Mouse (Mus musculus): ENCODE results near the gene Atg101. TPM values are rescaled to one million over a fixed set of nuclear protein-coding genes. Genes with fewer than 3 reads are reported as not detected.

The Atg101 gene
- total and polyA plus RNA-seq, 2 experiments = 63.2 to 89.3 TPM

DNA sequence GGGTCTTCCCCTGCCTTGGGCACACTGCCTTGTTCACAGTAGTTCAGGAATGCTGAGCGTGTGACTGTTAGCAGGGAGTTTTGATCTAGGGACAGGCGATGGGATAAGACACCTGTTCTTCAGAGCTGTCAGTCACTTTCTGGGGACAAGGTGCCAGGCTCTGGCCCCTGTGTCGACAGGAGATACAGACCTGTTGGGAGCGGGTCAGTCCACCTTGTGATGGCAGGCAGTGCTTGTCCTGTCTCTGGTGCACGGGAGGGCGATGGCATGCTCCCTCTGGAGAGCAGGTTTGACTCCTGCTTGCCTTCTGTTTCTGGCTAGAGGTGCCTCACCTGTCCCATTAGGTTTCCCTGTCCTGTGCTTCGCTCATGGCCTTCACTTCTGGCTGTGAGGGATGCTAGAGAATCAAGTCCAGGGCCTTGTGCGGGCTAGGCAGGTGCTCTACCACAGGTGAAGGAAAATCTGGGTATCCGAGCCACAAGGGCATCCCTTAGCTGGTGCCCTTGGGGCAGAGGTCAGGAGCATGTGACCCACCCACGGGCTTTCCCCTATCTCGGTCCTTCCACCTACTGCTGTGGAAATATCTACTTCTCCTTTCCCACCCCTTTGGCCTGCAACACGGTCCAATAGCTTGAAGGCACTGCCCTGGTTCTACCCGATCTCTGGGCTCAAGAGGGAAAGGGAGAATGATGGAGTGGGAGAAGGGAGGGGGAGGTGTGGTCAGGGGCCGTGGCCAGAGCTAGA is 27.4 kb upstream of the Atg101 start:
- Histone ChIP-seq H3K27me3 (ENCODE audit: control insufficient read depth, insufficient read depth, low read length) (no peaks in the 10 kb centered on the region), H3K79me2 (ENCODE audit: control insufficient read depth, insufficient read depth, low read length) (no peaks in the 10 kb centered on the region), H3K27ac (replicated peaks; ENCODE audit: insufficient read depth, low read depth, low read length) (no peak overlapping the region), H3K4me3 (ENCODE audit: insufficient read depth, low read depth, low read length) (no peak overlapping the region), H3K36me3 (ENCODE audit: control insufficient read depth, insufficient read depth, low read length) (no peaks in the 10 kb centered on the region), H3K9ac (ENCODE audit: low read depth, low read length) (no peak overlapping the region), H3K4me1 (ENCODE audit: control insufficient read depth, insufficient read depth, low read length) (peaks cover 6% of the 10 kb centered on the region)
- 77% methylated on average over 14 of the region's 14 CpGs for WGBS
- TF ChIP-seq POLR2A (IDR thresholded peaks at IDR 0.05; ENCODE audit: extremely low read depth, insufficient read depth, low read length) (no peak), CTCF (IDR thresholded peaks at IDR 0.05; ENCODE audit: low read depth, low read length) (no peak)
- no peak for DNase-seq (ENCODE audit: extremely low read depth, low read depth, low spot score)

DNA sequence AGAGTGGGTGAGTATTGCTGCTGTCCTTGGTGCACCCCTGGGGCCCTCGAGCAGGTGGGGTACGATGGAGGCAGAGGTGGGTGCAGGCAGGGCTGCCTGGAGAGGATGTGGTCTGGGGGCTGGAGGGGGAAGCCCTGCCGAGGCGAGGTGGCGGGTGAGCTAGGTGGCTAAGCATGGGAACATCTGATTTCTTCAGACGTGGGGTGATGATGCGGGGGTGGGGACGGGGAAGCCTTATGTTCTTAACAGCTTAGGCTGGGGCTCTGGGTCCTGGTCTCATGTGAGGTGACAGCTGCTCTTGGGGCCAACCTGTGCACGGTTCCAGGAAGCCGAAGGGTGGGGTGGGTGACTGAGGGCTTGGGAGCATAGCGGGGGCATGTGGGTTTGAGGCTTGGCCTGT is 25.7 kb upstream of the Atg101 start:
- DNase-seq (ENCODE audit: extremely low read depth, low read depth, low spot score) = no peak
- no peaks in the 10 kb centered on the region for H3K79me2 ChIP-seq (ENCODE audit: control insufficient read depth, insufficient read depth, low read length)
- H3K9ac ChIP-seq (ENCODE audit: low read depth, low read length) = no peak overlapping the region
- H3K4me3 ChIP-seq (ENCODE audit: insufficient read depth, low read depth, low read length) = no peak overlapping the region
- H3K27ac ChIP-seq (replicated peaks; ENCODE audit: insufficient read depth, low read depth, low read length) = no peak overlapping the region
- peaks cover 8% of the 10 kb centered on the region for H3K4me1 ChIP-seq (ENCODE audit: control insufficient read depth, insufficient read depth, low read length)
- TF ChIP-seq POLR2A (IDR thresholded peaks at IDR 0.05; ENCODE audit: extremely low read depth, insufficient read depth, low read length) = no peak
- TF ChIP-seq CTCF (IDR thresholded peaks at IDR 0.05; ENCODE audit: low read depth, low read length) = no peak
- no peaks in the 10 kb centered on the region for H3K27me3 ChIP-seq (ENCODE audit: control insufficient read depth, insufficient read depth, low read length)
- H3K36me3 ChIP-seq (ENCODE audit: control insufficient read depth, insufficient read depth, low read length) = no peaks in the 10 kb centered on the region
- WGBS = 91% methylated on average over 11 of the region's 11 CpGs

DNA sequence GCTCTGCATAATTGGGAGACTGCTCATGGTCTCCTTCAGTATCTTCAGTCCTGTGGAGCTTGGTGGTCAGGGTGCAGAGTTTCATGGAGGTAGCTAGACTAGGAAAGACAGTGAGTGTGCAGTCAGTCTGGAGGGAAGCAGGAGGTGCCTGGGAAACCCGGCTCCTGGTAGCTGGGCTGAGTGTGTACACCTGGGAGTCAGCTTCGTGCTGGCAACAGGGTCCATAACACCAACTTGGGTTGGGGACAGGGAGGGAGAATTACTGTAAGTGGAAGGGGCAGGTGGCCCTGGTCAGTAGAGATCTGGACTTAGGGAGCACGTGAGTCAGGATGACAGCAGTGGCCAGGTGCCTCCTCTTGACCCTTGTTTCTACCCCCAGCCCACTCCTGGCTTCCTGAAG is 24.1 kb upstream of the Atg101 start:
- no peak for DNase-seq (ENCODE audit: extremely low read depth, low read depth, low spot score)
- Histone ChIP-seq H3K4me1 (ENCODE audit: control insufficient read depth, insufficient read depth, low read length) (peaks cover 6% of the 10 kb centered on the region; the same call in 1 of the 2 replicates), H3K9ac (ENCODE audit: low read depth, low read length) (no peak overlapping the region), H3K36me3 (ENCODE audit: control insufficient read depth, insufficient read depth, low read length) (no peaks in the 10 kb centered on the region), H3K27me3 (ENCODE audit: control insufficient read depth, insufficient read depth, low read length) (no peaks in the 10 kb centered on the region), H3K27ac (replicated peaks; ENCODE audit: insufficient read depth, low read depth, low read length) (no peak overlapping the region; the same call in 1 of the 2 replicates), H3K4me3 (ENCODE audit: insufficient read depth, low read depth, low read length) (no peak overlapping the region), H3K79me2 (ENCODE audit: control insufficient read depth, insufficient read depth, low read length) (no peaks in the 10 kb centered on the region)
- TF ChIP-seq POLR2A (IDR thresholded peaks at IDR 0.05; ENCODE audit: extremely low read depth, insufficient read depth, low read length) = no peak
- no peak for TF ChIP-seq CTCF (IDR thresholded peaks at IDR 0.05; ENCODE audit: low read depth, low read length)
- 64% methylated on average over 3 of the region's 3 CpGs for WGBS

DNA sequence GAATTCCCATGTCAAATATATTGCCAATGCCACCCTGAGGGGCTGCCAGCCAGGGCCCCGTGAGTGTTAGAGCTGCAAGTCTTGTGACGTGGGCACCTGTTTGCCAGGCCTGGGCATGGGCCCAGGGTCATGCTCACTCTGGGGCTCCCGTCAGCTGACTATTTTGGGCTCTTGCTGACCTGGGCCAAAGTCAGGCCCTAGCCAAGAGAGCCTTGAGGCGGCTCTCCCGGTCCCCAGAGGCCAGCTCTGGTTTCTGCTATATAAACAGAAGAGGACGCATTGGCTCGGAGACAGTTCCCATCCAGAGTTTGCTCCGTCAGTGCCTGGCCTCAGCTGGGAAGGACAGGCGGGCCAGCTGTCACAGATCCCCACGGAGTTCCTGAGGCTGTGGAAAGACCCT is 23.7 kb upstream of the Atg101 start:
- H3K27me3 ChIP-seq (ENCODE audit: control insufficient read depth, insufficient read depth, low read length) = no peaks in the 10 kb centered on the region
- H3K9ac ChIP-seq (ENCODE audit: low read depth, low read length) = no peak overlapping the region
- H3K4me1 ChIP-seq (ENCODE audit: control insufficient read depth, insufficient read depth, low read length) = peaks cover 6% of the 10 kb centered on the region; the same call in 1 of the 2 replicates
- 27% methylated on average over 10 of the region's 10 CpGs for WGBS
- no peak overlapping the region for H3K4me3 ChIP-seq (ENCODE audit: insufficient read depth, low read depth, low read length)
- DNase-seq (ENCODE audit: extremely low read depth, low read depth, low spot score) = peak; percentile 88
- TF ChIP-seq CTCF (IDR thresholded peaks at IDR 0.05; ENCODE audit: low read depth, low read length) = no peak
- TF ChIP-seq POLR2A (IDR thresholded peaks at IDR 0.05; ENCODE audit: extremely low read depth, insufficient read depth, low read length) = no peak
- H3K36me3 ChIP-seq (ENCODE audit: control insufficient read depth, insufficient read depth, low read length) = no peaks in the 10 kb centered on the region
- H3K27ac ChIP-seq (replicated peaks; ENCODE audit: insufficient read depth, low read depth, low read length) = no peak overlapping the region; the same call in 1 of the 2 replicates
- no peaks in the 10 kb centered on the region for H3K79me2 ChIP-seq (ENCODE audit: control insufficient read depth, insufficient read depth, low read length)

DNA sequence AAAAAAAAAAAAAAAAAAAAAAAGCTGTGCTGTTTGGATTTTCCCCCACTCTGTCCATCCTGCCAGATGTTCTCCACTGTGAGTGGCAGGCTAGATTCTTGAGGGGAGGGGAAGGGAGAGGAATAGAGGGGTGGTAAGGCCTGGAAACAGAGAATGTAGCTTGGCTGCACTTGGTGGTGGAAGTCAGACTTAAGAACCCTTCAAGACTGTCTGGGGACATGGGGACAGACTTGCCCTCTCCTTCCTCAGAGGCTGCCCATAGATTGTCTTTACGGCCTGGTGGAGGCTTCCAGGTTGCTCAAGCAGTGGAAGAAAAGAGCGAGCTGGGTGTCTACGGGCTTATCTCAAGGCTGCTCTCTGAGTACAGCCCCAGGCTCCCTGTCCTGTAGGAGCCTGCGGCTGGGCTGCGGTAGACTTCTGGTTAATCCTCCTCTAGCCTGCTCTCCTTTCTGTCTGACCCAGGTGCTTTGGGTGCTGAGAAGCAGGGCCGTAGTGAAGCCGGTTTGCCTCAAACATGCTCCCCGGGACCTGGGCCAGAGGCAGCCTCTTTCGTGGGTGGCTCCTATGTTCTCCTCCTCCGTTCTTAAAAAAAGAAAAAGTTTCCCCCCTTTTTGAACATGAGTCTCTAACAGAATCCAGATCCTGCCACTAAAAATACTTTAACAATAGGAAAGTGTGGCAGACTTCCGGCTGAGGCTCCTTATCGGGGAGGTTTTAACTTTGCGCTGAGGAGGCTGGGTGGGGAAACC is 23.0 kb upstream of the Atg101 start:
- 66% methylated on average over 13 of the region's 13 CpGs for WGBS
- peaks cover 6% of the 10 kb centered on the region for H3K4me1 ChIP-seq (ENCODE audit: control insufficient read depth, insufficient read depth, low read length)
- H3K4me3 ChIP-seq (ENCODE audit: insufficient read depth, low read depth, low read length) = no peak overlapping the region
- TF ChIP-seq CTCF (IDR thresholded peaks at IDR 0.05; ENCODE audit: low read depth, low read length) = no peak
- no peak for TF ChIP-seq POLR2A (IDR thresholded peaks at IDR 0.05; ENCODE audit: extremely low read depth, insufficient read depth, low read length)
- no peaks in the 10 kb centered on the region for H3K36me3 ChIP-seq (ENCODE audit: control insufficient read depth, insufficient read depth, low read length)
- no peaks in the 10 kb centered on the region for H3K27me3 ChIP-seq (ENCODE audit: control insufficient read depth, insufficient read depth, low read length)
- 0 out of 2 replicates have a peak overlapping the region, but pooled peaks have one; percentile 33 for H3K9ac ChIP-seq (ENCODE audit: low read depth, low read length)
- DNase-seq (ENCODE audit: extremely low read depth, low read depth, low spot score) = no peak
- peak overlapping the region; percentile 46 for H3K27ac ChIP-seq (replicated peaks; ENCODE audit: insufficient read depth, low read depth, low read length)
- H3K79me2 ChIP-seq (ENCODE audit: control insufficient read depth, insufficient read depth, low read length) = no peaks in the 10 kb centered on the region

All from liver, adult 2 months (tissue).